Mouse (Mus musculus) MEL (cell line): Measurements from ENCODE around the gene 4933405L10Rik. TPM values are rescaled to one million over a fixed set of nuclear protein-coding genes. Genes with fewer than 3 reads are reported as not detected.

Experiments used
- DNase-seq: peaks from one replicate; pipeline ENCODE4 v3.0.0; 2011; ENCODE audit warnings: low read depth, low spot score
- H3K27ac ChIP-seq: 2 replicates; pipeline ENCODE4 v1.5.1; 2012; ENCODE audit warnings: low read depth, mild to moderate bottlenecking, control low read depth, low read length, moderate library complexity; ENCODE audit not compliant: control insufficient read depth
- H3K27me3 ChIP-seq, 2 experiments: fragments of 150-350 bp in 1 of 2; sonication (generic) in 1 of 2; 2 replicates each; pipeline ENCODE4 v1.6.1; 2012; ENCODE audit warnings: low read length in 2 of 2, mild to moderate bottlenecking in 2 of 2, improper control_type of control experiment in 1 of 2, moderate library complexity in 1 of 2; ENCODE audit not compliant: insufficient read depth in 2 of 2, control insufficient read depth in 1 of 2
- H3K36me3 ChIP-seq, 2 experiments: 2 replicates each; pipeline ENCODE4 v1.6.1; 2012 to 2014; ENCODE audit warnings: low read length in 2 of 2, improper control_type of control experiment in 1 of 2, inconsistent platforms in 1 of 2, mild to moderate bottlenecking in 1 of 2; ENCODE audit not compliant: insufficient read depth in 2 of 2, control insufficient read depth in 1 of 2
- H3K4me1 ChIP-seq, 2 experiments: fragments of 150-350 bp in 1 of 2; sonication (generic) in 1 of 2; 2 replicates each; pipeline ENCODE4 v1.6.1; 2012; ENCODE audit warnings: low read length in 2 of 2, improper control_type of control experiment in 1 of 2, mild to moderate bottlenecking in 1 of 2; ENCODE audit not compliant: insufficient read depth in 2 of 2, control insufficient read depth in 1 of 2
- H3K4me3 ChIP-seq, 2 experiments: fragments of 150-350 bp in 1 of 2; sonication (generic) in 1 of 2; 2 replicates each; pipeline ENCODE4 v1.5.1; 2012; ENCODE audit warnings: low read depth in 2 of 2, low read length in 2 of 2, mild to moderate bottlenecking in 2 of 2, moderate library complexity in 2 of 2, control low read depth in 1 of 2, improper control_type of control experiment in 1 of 2; ENCODE audit not compliant: control insufficient read depth in 1 of 2, insufficient read depth in 1 of 2
- H3K79me2 ChIP-seq: 2 replicates; pipeline ENCODE4 v1.6.1; 2012; ENCODE audit warnings: mild to moderate bottlenecking, low read length, moderate library complexity; ENCODE audit not compliant: control insufficient read depth, poor library complexity, insufficient read depth
- H3K9ac ChIP-seq: 2 replicates; pipeline ENCODE4 v1.6.1; 2012; ENCODE audit warnings: low read depth, mild to moderate bottlenecking, control low read depth, low read length, moderate library complexity; ENCODE audit not compliant: control insufficient read depth, poor library complexity, severe bottlenecking
- H3K9me3 ChIP-seq: fragments of 150-350 bp; sonication (generic); replicated peaks from 2 replicates; pipeline ENCODE4 v1.6.1; 2012; ENCODE audit warnings: mild to moderate bottlenecking, low read length, improper control_type of control experiment, moderate library complexity; ENCODE audit not compliant: insufficient read depth
- GABPA ChIP-seq: IDR thresholded peaks from 2 replicates; pipeline ENCODE4 v1.6.1; 2012; ENCODE audit warnings: low read depth, mild to moderate bottlenecking, inconsistent platforms, low read length, improper control_type of control experiment, moderate library complexity
- HCFC1 ChIP-seq: IDR thresholded peaks from 2 replicates; pipeline ENCODE4 v1.6.1; 2012; ENCODE audit warnings: low read depth, mild to moderate bottlenecking, inconsistent platforms, low read length, improper control_type of control experiment, moderate library complexity
- KAT2A ChIP-seq: conservative IDR thresholded peaks from 2 replicates; pipeline ENCODE4 v1.6.1; 2012; ENCODE audit warnings: low read depth, low read length, improper control_type of control experiment, inconsistent platforms
- MEF2A ChIP-seq: IDR thresholded peaks from 2 replicates; pipeline ENCODE4 v1.6.1; 2014; ENCODE audit warnings: low read depth, mild to moderate bottlenecking, inconsistent platforms, low read length, improper control_type of control experiment; ENCODE audit not compliant: poor library complexity, insufficient replicate concordance, severe bottlenecking; ENCODE audit errors: extremely low read depth
- MXI1 ChIP-seq: IDR thresholded peaks from 2 replicates; pipeline ENCODE4 v1.6.1; 2011; ENCODE audit warnings: mild to moderate bottlenecking, low read depth, low read length, improper control_type of control experiment
- MYC ChIP-seq: IDR thresholded peaks from 2 replicates; pipeline ENCODE4 v1.6.1; 2011; ENCODE audit warnings: low read depth, mild to moderate bottlenecking, low read length, improper control_type of control experiment, moderate library complexity
- POLR2A ChIP-seq, 2 experiments: IDR thresholded peaks; 2 replicates each; pipeline ENCODE4 v1.6.1; 2011 to 2012; ENCODE audit warnings: low read length in 2 of 2, mild to moderate bottlenecking in 2 of 2, control low read depth in 1 of 2, improper control_type of control experiment in 1 of 2, low read depth in 1 of 2, moderate library complexity in 1 of 2; ENCODE audit not compliant: control insufficient read depth in 1 of 2, insufficient read depth in 1 of 2, poor library complexity in 1 of 2
- SMC3 ChIP-seq: IDR thresholded peaks from 2 replicates; pipeline ENCODE4 v1.6.1; 2011; ENCODE audit warnings: low read depth, low read length, improper control_type of control experiment
- TAL1 ChIP-seq: IDR thresholded peaks from 2 replicates; pipeline ENCODE4 v1.6.1; 2012; ENCODE audit warnings: mild to moderate bottlenecking, inconsistent platforms, low read length, moderate library complexity, mixed read lengths
- USF1 ChIP-seq: IDR thresholded peaks from 2 replicates; pipeline ENCODE4 v1.6.1; 2014; ENCODE audit warnings: low read depth, mild to moderate bottlenecking, inconsistent platforms, low read length, improper control_type of control experiment, moderate library complexity
- ZMIZ1 ChIP-seq: IDR thresholded peaks from 2 replicates; pipeline ENCODE4 v1.6.1; 2012; ENCODE audit warnings: low read depth, mild to moderate bottlenecking, inconsistent platforms, low read length, improper control_type of control experiment, moderate library complexity
- polyA plus RNA-seq, 2 experiments: library from polyadenylated mRNA; stranded (reverse) in 1 of 2; unstranded in 1 of 2; fragments of >175 nt in 1 of 2; fragments of >200 nt in 1 of 2; gene quantifications; 2 replicates each; pipeline versions ENCODE4 v1.2.1 to v1.2.4; 2012; ENCODE audit warnings: low replicate concordance in 2 of 2, low read depth in 1 of 2; ENCODE audit not compliant: insufficient read length in 2 of 2, insufficient read depth in 1 of 2, missing spikeins in 1 of 2
- total RNA-seq: library from RNA; depleted of rRNA; stranded (reverse); fragments of 300-350 nt; gene quantifications from 2 replicates; pipeline ENCODE4 v1.2.3, GENCODE M21; 2012

Gene 4933405L10Rik
- total and polyA plus RNA-seq, 3 experiments: 0.23 to 0.42 TPM; not detected in 1

DNA sequence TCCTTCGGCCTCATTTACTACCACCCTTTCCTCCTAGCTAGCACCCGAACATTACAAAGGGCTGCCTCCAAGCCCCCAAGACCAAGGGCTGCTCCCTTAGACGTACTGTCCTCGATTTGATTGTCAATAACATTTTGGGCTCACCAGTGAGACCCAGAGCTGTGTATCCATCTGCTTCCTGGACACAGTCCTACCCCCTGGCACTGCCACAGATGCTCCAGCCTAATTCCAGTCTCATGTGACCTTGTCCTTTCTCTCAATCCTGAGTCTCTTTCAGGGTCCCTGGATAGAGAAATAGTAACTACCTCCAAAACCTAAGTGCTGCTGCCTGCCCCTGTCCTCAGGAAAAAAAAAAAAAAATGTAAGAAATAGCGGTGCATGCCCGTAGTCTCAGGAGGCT is 2.5 kb upstream of the 4933405L10Rik start:
- no peak overlapping the region for H3K27ac ChIP-seq
- no peak for DNase-seq
- TF ChIP-seq TAL1 (no peak), HCFC1 (no peak), SMC3 (no peak), GABPA (no peak), POLR2A (IDR thresholded peaks at IDR 0.05; ENCODE audit: control insufficient read depth in 1 of 2, insufficient read depth in 1 of 2, low read depth in 1 of 2, low read length in 2 of 2, poor library complexity in 1 of 2) (no peak)
- no peak overlapping the region for H3K4me3 ChIP-seq
- H3K36me3 ChIP-seq: peaks cover 0 to 11% of the 10 kb centered on the region in 2 experiments; a peak in 2 of 4 replicates
- no peaks in the 10 kb centered on the region for H3K9me3 ChIP-seq
- H3K27me3 ChIP-seq: no peaks in the 10 kb centered on the region
- H3K4me1 ChIP-seq: peaks cover 5 to 18% of the 10 kb centered on the region in 2 experiments; a peak in 3 of 4 replicates
- H3K9ac ChIP-seq: no peak overlapping the region
- peaks cover 18% of the 10 kb centered on the region for H3K79me2 ChIP-seq

GRCm38 (mm10) chr8:105706426-105706825 is 1.0 kb upstream of the 4933405L10Rik start:
- Histone ChIP-seq H3K36me3 (peaks cover 0 to 11% of the 10 kb centered on the region in 2 experiments; a peak in 2 of 4 replicates), H3K4me1 (peaks cover 5 to 13% of the 10 kb centered on the region in 2 experiments; a peak in 3 of 4 replicates), H3K9me3 (no peaks in the 10 kb centered on the region), H3K9ac (peak overlapping the region; percentile 90), H3K27me3 (no peaks in the 10 kb centered on the region), H3K27ac (no peak overlapping the region), H3K79me2 (peaks cover 14% of the 10 kb centered on the region), H3K4me3 (peak overlapping the region in 1 of 2 experiments; percentile 11; a peak in 2 of 4 replicates)
- no peak for DNase-seq
- no peak for TF ChIP-seq MYC
- TF ChIP-seq MEF2A: no peak
- TF ChIP-seq USF1: no peak
- 0 out of 2 replicates have a peak, but pooled peaks have one; percentile 7 for TF ChIP-seq MXI1

DNA sequence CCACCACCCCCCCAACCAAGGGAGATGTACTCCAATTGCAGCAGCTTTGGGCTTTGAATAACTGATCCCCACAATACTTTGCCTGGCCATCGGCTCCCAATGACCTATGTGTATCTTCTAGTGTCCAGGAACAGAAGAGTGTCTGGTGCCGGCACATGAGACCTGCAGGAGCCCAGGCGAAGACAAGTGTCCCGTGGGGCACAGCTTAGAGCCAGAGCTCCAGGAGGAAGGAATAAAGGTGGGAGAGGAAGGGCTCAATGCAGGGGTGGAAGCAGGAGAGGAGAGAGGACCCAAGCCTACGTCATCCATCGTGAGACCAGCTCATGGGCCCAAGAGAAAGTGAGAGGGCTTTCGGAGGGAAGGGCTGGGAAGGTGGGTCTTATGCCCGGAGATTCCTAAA is 1.2 kb downstream of the 4933405L10Rik start:
- Histone ChIP-seq H3K36me3 (peaks cover 0 to 11% of the 10 kb centered on the region in 2 experiments; a peak in 2 of 4 replicates), H3K27ac (no peak overlapping the region), H3K9ac (no peak overlapping the region), H3K9me3 (no peaks in the 10 kb centered on the region), H3K4me3 (no peak overlapping the region), H3K79me2 (peaks cover 14% of the 10 kb centered on the region), H3K27me3 (no peaks in the 10 kb centered on the region), H3K4me1 (peaks cover 5 to 13% of the 10 kb centered on the region in 2 experiments; a peak in 3 of 4 replicates)
- TF ChIP-seq KAT2A: no peak
- TF ChIP-seq GABPA: no peak
- TF ChIP-seq TAL1: no peak
- no peak for TF ChIP-seq ZMIZ1
- no peak for DNase-seq
